Mouse (Mus musculus) adrenal gland, postnatal 25 days (tissue): ENCODE results near the gene Uba6. TPM values are rescaled to one million over a fixed set of nuclear protein-coding genes. Genes with fewer than 3 reads are reported as not detected.

Experiments
- DNase-seq: peaks from one replicate; pipeline ENCODE4 v3.0.0; 2021; ENCODE audit warnings: mixed read lengths
- long read RNA-seq: library from polyadenylated mRNA; stranded (forward); transcript quantifications from one replicate; pipeline ENCODE4 v2.0.0, GENCODE M21; 2021
- total RNA-seq: library from RNA; stranded (reverse); gene quantifications from 2 replicates; pipeline ENCODE4 v1.2.3, GENCODE M21; 2021

Uba6 gene
- 17.9 and 19.9 TPM in 2 replicates for total RNA-seq
- long read RNA-seq, partial matches to known transcripts: 1 of 3 reads
- long read RNA-seq, other reads (novel, unspliced or antisense): 2 of 3 reads

GRCm38 (mm10) chr5:86172449-86173161, at the start of gene Uba6:
Gene Uba6 (minus strand): TSS chr5:86172803.
- peak; percentile 100 for DNase-seq

- no peak for DNase-seq
Observed at GRCm38 (mm10) chr5:86197801-86198200, 25.2 kb upstream of the Uba6 start, which contains the start of gene Gnrhr. Gene Gnrhr (minus strand): TSS chr5:86197901.

GRCm38 (mm10) chr5:86191356-86191755, 18.8 kb upstream of the Uba6 start:
- no peak for DNase-seq

GRCm38 (mm10) chr5:86190770-86191169, 18.2 kb upstream of the Uba6 start:
- DNase-seq: no peak

GRCm38 (mm10) chr5:86190290-86190689, 17.7 kb upstream of the Uba6 start:
- no peak for DNase-seq

GRCm38 (mm10) chr5:86187441-86187840, 14.8 kb upstream of the Uba6 start:
- DNase-seq: no peak

GRCm38 (mm10) chr5:86173778-86174177, 1.2 kb upstream of the Uba6 start:
- no peak for DNase-seq

- DNase-seq: no peak
Observed at GRCm38 (mm10) chr5:86172088-86172448, 535 bp downstream of the Uba6 start.

GRCm38 (mm10) chr5:86129828-86130227, 42.8 kb downstream of the Uba6 start:
- no peak for DNase-seq

- no peak for DNase-seq
Observed at GRCm38 (mm10) chr5:86128749-86129148, 43.9 kb downstream of the Uba6 start.

- DNase-seq: no peak
Observed at GRCm38 (mm10) chr5:86118457-86119094, 54.0 kb downstream of the Uba6 start.

- DNase-seq: no peak
Observed at GRCm38 (mm10) chr5:86113997-86114396, 58.6 kb downstream of the Uba6 start.

GRCm38 (mm10) chr5:86113037-86113436, 59.6 kb downstream of the Uba6 start:
- DNase-seq: no peak

- DNase-seq: no peak
Observed at GRCm38 (mm10) chr5:86111074-86111473, 61.5 kb downstream of the Uba6 start.

GRCm38 (mm10) chr5:86106610-86107009, 66.0 kb downstream of the Uba6 start:
- DNase-seq: no peak

- DNase-seq: no peak
Observed at GRCm38 (mm10) chr5:86102176-86102575, 70.4 kb downstream of the Uba6 start.

GRCm38 (mm10) chr5:86100621-86101020, 72.0 kb downstream of the Uba6 start:
- DNase-seq: no peak

GRCm38 (mm10) chr5:86098988-86099387, 73.6 kb downstream of the Uba6 start:
- DNase-seq: no peak

GRCm38 (mm10) chr5:86094754-86095153, 77.8 kb downstream of the Uba6 start:
- DNase-seq: no peak

GRCm38 (mm10) chr5:86086751-86087150, 85.9 kb downstream of the Uba6 start:
- DNase-seq: no peak

GRCm38 (mm10) chr5:86084979-86085378, 87.6 kb downstream of the Uba6 start:
- no peak for DNase-seq

GRCm38 (mm10) chr5:86083987-86084386, 88.6 kb downstream of the Uba6 start:
- no peak for DNase-seq

GRCm38 (mm10) chr5:86078720-86079334, 93.8 kb downstream of the Uba6 start:
- DNase-seq: no peak
